Mouse (Mus musculus): ENCODE results near the gene Rcan2.

Gene Rcan2

DNA sequence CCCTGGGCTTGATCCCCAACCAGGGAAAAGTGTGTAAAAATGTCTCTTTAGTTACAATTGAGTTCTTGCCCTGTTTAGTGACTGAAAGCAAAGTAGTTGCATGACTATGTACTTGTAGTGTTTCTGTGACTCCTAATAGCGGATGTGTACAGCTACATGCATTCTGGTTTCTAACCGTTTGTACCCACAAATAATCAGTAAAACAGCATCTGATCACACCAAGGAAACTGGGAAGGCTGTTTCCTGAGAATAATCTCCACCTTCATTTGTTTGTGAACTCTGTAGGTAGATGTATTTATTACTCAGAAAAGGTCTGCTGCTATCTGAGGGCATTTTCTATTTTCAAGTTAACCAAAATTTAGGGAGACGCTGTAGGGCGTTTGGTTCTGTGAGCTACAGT, 282.0 kb downstream of the Rcan2 start:
- DNase-seq, result no peak

DNA sequence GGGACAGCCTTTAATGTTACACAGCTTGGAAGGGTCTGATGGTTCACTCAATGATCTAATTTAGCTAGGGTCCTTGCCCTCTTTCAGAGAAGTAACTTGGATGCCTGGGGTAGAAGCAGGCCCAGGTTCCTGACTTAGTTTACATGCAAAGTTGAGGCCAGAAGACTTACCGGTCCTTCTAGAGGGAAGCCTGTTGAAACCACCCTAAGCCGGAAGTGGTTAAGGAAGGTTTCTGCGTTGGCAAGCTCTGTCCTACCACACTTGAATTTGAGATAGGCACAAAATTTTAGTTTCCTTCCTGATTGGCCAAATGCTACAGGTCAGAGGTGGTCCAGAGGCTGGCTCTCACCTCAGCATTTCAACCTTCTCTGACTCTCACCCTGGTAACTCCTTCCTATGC, 287.1 kb downstream of the Rcan2 start:
- no peak for DNase-seq
